Mouse (Mus musculus): ENCODE measurements around the gene Nufip2. TPM values are rescaled to one million over a fixed set of nuclear protein-coding genes. Genes with fewer than 3 reads are reported as not detected.

Nufip2 gene
- total and polyA plus RNA-seq, 2 experiments from 2014 or later = 3.0 to 52.0 TPM

DNA sequence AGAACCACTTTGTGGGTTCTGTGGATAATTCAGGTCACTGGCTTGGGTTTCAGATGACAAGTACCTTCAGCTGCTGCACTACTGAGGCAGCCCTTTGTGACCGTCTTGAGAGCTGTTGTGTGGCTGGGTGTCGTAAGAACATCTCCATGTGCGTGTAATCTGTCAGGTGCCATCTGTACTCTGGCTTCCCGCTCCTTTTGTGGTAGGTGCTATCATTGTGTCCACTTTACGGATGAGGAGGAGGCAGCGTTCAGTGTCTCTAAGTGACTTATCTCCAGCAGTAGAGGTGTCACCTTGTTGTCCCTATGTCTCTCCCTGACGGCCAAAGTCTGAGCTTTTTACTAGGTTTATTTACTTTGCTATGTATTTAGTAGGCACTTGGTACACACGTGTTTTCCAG lies 84.4 kb downstream of the Nufip2 start:
- Histone ChIP-seq H3K4me3 (ENCODE audit: low read depth, low read length) (no peak overlapping the region), H3K27ac (ENCODE audit: low read depth, low read length) (no peak overlapping the region), H3K36me3 (ENCODE audit: insufficient read depth) (no peaks in the 10 kb centered on the region), H3K9ac (no peak overlapping the region), H3K9me3 (ENCODE audit: low read length) (no peaks in the 10 kb centered on the region), H3K27me3 (ENCODE audit: insufficient read depth, low read length) (no peaks in the 10 kb centered on the region), H3K4me1 (ENCODE audit: insufficient read depth) (peaks cover 10% of the 10 kb centered on the region; the same call in 1 of the 2 replicates), H3K4me2 (ENCODE audit: low read depth) (no peak overlapping the region)
- 87% methylated on average over 8 of the region's 8 CpGs for WGBS
- ATAC-seq (no peak), DNase-seq (no peak)
- TF ChIP-seq CTCF (IDR thresholded peaks at IDR 0.05; ENCODE audit: low read depth) = no peak

DNA sequence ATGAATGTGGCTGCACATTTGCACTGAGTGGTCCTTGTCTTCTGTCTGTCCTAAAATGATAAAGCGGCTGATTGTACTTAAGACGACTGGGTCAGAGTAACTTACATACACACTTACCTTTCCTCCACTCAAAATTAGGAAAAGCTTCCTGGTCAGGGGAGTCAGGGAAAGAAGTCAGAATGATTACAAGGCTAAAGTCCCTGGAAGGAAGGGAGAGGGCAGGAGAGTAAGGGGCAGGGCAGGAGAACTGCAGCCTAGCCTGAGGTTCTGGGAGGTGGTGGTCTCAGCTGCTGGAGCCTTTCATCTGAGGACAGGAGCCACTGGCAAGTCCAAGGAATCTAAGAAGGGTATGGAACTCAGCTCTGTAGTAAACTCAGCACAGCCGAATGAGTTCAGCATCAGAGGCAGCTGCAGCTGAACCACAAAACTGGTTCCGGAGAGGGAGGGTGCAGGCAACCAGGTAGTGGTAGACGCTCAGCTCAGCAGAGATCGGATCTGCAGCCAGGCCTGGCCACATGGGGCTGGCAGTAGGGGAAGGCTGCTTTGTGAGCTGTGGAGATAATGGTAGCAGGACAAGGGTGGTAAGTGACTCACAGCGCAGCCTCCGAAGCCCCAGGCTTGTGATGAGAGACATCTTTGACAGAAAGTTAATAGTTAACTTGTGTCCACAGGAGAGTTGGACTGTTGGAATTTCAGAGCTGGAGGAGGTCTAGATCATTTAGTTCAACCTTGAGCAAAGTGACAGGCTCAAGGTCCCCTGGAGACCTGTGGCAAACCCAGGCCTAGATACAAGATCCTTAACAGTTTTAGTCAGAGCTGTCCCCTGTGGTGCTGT lies 86.1 kb downstream of the Nufip2 start:
- ATAC-seq = no peak
- no peak for DNase-seq
- Histone ChIP-seq H3K9ac (no peak overlapping the region), H3K4me1 (ENCODE audit: insufficient read depth) (no peaks in the 10 kb centered on the region), H3K9me3 (ENCODE audit: low read length) (no peaks in the 10 kb centered on the region), H3K27me3 (ENCODE audit: insufficient read depth, low read length) (no peaks in the 10 kb centered on the region), H3K27ac (ENCODE audit: low read depth, low read length) (no peak overlapping the region), H3K36me3 (ENCODE audit: insufficient read depth) (0 out of 2 replicates have a peak, but pooled peaks cover under 1% of the 10 kb centered on the region), H3K4me3 (ENCODE audit: low read depth, low read length) (no peak overlapping the region), H3K4me2 (ENCODE audit: low read depth) (no peak overlapping the region)
- WGBS = 79% methylated on average over 8 of the region's 8 CpGs
- no peak for TF ChIP-seq CTCF (IDR thresholded peaks at IDR 0.05; ENCODE audit: low read depth)

DNA sequence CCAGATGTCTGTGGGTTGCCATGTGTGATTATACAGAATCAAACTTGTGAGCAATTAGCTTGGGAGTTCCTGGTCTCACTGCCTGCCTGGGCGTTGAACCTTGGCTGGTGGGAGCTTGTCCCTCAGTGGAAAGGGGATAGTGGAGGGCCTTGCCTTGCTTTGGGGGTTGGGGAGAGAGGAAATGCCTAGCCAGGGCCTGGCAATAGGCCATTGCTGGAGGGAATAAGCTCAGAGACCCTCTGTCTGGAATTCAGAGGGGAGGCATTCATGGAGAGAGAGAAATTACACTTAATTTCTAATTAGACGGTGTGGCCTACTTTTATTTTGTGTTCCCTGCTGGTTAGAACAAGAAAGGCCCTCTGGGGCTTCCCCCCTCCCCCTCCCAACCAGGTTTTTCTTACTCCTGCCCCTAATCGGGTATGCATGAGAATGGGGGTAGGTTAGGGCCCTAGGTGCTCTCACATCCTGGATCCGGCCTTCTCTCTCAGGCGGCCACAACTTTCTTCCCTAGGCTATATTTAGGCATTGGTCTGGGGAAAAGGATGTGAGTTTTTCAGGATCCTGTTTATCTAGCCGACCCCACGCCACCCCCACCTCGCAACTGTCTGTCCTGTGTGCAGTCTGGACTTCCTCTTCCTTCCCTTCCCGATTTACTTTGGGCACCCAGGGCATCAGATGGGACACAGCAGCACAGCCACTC lies 89.9 kb downstream of the Nufip2 start:
- no peak for TF ChIP-seq CTCF (IDR thresholded peaks at IDR 0.05; ENCODE audit: low read depth)
- H3K36me3 ChIP-seq (ENCODE audit: insufficient read depth) = peaks cover 16% of the 10 kb centered on the region
- H3K9me3 ChIP-seq (ENCODE audit: low read length) = no peaks in the 10 kb centered on the region
- 36% methylated on average over 9 of the region's 9 CpGs for WGBS
- no peak overlapping the region for H3K4me3 ChIP-seq (ENCODE audit: low read depth, low read length)
- ATAC-seq (no peak), DNase-seq (no peak)
- no peaks in the 10 kb centered on the region for H3K27me3 ChIP-seq (ENCODE audit: insufficient read depth, low read length)
- H3K9ac ChIP-seq = no peak overlapping the region
- no peaks in the 10 kb centered on the region for H3K4me1 ChIP-seq (ENCODE audit: insufficient read depth)
- H3K4me2 ChIP-seq (ENCODE audit: low read depth) = no peak overlapping the region
- no peak overlapping the region for H3K27ac ChIP-seq (ENCODE audit: low read depth, low read length)

DNA sequence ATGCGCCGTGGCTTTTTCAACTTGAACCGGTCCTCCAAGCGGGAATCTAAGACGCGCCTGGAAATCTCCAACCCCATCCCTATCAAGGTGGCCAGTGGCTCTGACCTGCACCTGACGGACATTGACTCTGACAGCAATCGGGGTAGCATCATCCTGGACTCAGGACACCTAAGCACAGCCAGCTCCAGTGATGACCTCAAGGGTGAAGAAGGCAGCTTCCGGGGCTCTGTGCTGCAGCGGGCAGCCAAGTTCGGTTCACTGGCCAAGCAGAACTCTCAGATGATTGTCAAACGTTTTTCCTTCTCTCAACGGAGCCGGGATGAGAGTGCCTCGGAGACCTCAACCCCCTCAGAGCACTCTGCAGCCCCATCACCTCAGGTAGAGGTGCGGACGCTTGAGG lies 91.5 kb downstream of the Nufip2 start:
- no peak for ATAC-seq

DNA sequence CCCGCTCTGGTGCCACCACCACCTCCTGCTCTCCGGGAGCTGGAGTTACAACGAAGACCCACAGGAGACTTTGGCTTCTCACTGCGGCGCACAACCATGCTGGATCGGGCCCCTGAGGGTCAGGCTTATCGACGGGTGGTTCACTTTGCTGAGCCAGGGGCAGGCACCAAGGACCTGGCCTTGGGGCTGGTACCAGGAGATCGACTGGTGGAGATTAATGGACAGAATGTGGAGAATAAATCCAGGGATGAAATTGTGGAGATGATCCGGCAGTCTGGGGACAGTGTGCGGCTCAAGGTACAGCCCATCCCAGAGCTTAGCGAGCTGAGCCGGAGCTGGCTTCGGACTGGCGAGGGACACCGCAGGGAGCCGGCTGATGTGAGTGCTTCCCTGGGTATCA lies 92.0 kb downstream of the Nufip2 start:
- Histone ChIP-seq H3K4me2 (ENCODE audit: low read depth) (no peak overlapping the region), H3K27ac (ENCODE audit: low read depth, low read length) (no peak overlapping the region), H3K4me3 (ENCODE audit: low read depth, low read length) (no peak overlapping the region), H3K36me3 (ENCODE audit: insufficient read depth) (peaks cover 16% of the 10 kb centered on the region), H3K9ac (no peak overlapping the region), H3K4me1 (ENCODE audit: insufficient read depth) (0 out of 2 replicates have a peak, but pooled peaks cover 2% of the 10 kb centered on the region), H3K27me3 (ENCODE audit: insufficient read depth, low read length) (no peaks in the 10 kb centered on the region), H3K9me3 (ENCODE audit: low read length) (no peaks in the 10 kb centered on the region)
- 91% methylated on average over 17 of the region's 17 CpGs for WGBS
- ATAC-seq = no peak
- no peak for TF ChIP-seq CTCF (IDR thresholded peaks at IDR 0.05; ENCODE audit: low read depth)
- DNase-seq = no peak

More for the DNA sequence above, 91.5 kb downstream of the Nufip2 start:
- no peak for DNase-seq
- 94% methylated on average over 17 of the region's 17 CpGs for WGBS
- H3K4me1 ChIP-seq (ENCODE audit: insufficient read depth) = no peaks in the 10 kb centered on the region
- TF ChIP-seq CTCF (IDR thresholded peaks at IDR 0.05; ENCODE audit: low read depth) = no peak
- H3K27me3 ChIP-seq (ENCODE audit: insufficient read depth, low read length) = no peaks in the 10 kb centered on the region
- H3K36me3 ChIP-seq (ENCODE audit: insufficient read depth) = peaks cover 16% of the 10 kb centered on the region
- H3K27ac ChIP-seq (ENCODE audit: low read depth, low read length) = no peak overlapping the region
- no peaks in the 10 kb centered on the region for H3K9me3 ChIP-seq (ENCODE audit: low read length)
- H3K9ac ChIP-seq = no peak overlapping the region
- H3K4me3 ChIP-seq (ENCODE audit: low read depth, low read length) = no peak overlapping the region
- no peak overlapping the region for H3K4me2 ChIP-seq (ENCODE audit: low read depth)

DNA sequence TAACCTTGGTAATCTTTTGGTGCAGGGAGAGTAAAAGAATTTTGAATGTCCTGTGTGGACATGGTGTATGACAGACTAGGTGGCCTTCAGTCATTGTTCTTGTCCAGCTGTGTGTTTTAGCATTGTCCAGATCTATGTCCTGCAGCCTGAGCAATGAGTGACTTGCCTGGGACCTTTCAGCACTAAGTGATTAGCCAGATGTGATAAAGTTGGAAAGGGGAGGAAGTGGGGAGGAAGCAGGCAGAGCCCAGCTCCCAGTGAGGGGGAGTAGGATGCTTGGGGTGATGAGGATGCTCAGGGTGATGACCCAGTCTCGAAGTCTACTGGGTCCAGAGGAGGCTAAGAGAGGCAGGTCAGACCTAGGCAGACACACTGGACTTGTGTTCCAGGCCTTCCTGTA lies 93.3 kb downstream of the Nufip2 start:
- no peak for TF ChIP-seq CTCF (IDR thresholded peaks at IDR 0.05; ENCODE audit: low read depth)
- H3K4me2 ChIP-seq (ENCODE audit: low read depth) = no peak overlapping the region
- H3K27ac ChIP-seq (ENCODE audit: low read depth, low read length) = no peak overlapping the region
- H3K9me3 ChIP-seq (ENCODE audit: low read length) = no peaks in the 10 kb centered on the region
- peaks cover 16% of the 10 kb centered on the region for H3K36me3 ChIP-seq (ENCODE audit: insufficient read depth)
- DNase-seq (no peak), ATAC-seq (no peak)
- H3K4me1 ChIP-seq (ENCODE audit: insufficient read depth) = 0 out of 2 replicates have a peak, but pooled peaks cover 13% of the 10 kb centered on the region
- H3K27me3 ChIP-seq (ENCODE audit: insufficient read depth, low read length) = no peaks in the 10 kb centered on the region
- 75% methylated on average over 1 of the region's 1 CpGs for WGBS
- no peak overlapping the region for H3K4me3 ChIP-seq (ENCODE audit: low read depth, low read length)
- no peak overlapping the region for H3K9ac ChIP-seq

- 83% methylated on average over 7 of the region's 7 CpGs for WGBS
- H3K27ac ChIP-seq (ENCODE audit: low read depth, low read length) = no peak overlapping the region
- no peak overlapping the region for H3K4me3 ChIP-seq (ENCODE audit: low read depth, low read length)
- H3K9me3 ChIP-seq (ENCODE audit: low read length) = no peaks in the 10 kb centered on the region
- no peaks in the 10 kb centered on the region for H3K27me3 ChIP-seq (ENCODE audit: insufficient read depth, low read length)
- no peak overlapping the region for H3K4me2 ChIP-seq (ENCODE audit: low read depth)
- no peak for ATAC-seq
- no peak for TF ChIP-seq CTCF (IDR thresholded peaks at IDR 0.05; ENCODE audit: low read depth)
- H3K9ac ChIP-seq = no peak overlapping the region
- peaks cover 16% of the 10 kb centered on the region for H3K36me3 ChIP-seq (ENCODE audit: insufficient read depth)
- DNase-seq = no peak
- H3K4me1 ChIP-seq (ENCODE audit: insufficient read depth) = 0 out of 2 replicates have a peak, but pooled peaks cover 15% of the 10 kb centered on the region
Measured at GRCm38 (mm10) chr11:77781088-77781487, 95.1 kb downstream of the Nufip2 start.
